Mouse (Mus musculus) common myeloid progenitor, adult 5-6 weeks (primary cell): ENCODE data around the gene Rfx7. TPM values are rescaled to one million over a fixed set of nuclear protein-coding genes. Genes with fewer than 3 reads are reported as not detected.
"Not testable (repeated sequence)": the region's sequence is repeated elsewhere in the genome, so short reads cannot be mapped to it uniquely, and the experiment has no call there.

ENCODE experiments used
- ATAC-seq: replicated peaks from 2 replicates; pipeline ENCODE4 v1.8.0; 2016; ENCODE audit warnings: low read depth, mild to moderate bottlenecking, moderate TSS enrichment, inconsistent platforms; ENCODE audit not compliant: poor library complexity, severe bottlenecking
- total RNA-seq: library from RNA; stranded (forward); fragments of 200-1000, 187-1606 nt; gene quantifications from 2 replicates; pipeline ENCODE4 v1.2.3, GENCODE M21; 2017

The Rfx7 gene
- total RNA-seq, 1 experiment from 2014 or later = 46.2 TPM

DNA sequence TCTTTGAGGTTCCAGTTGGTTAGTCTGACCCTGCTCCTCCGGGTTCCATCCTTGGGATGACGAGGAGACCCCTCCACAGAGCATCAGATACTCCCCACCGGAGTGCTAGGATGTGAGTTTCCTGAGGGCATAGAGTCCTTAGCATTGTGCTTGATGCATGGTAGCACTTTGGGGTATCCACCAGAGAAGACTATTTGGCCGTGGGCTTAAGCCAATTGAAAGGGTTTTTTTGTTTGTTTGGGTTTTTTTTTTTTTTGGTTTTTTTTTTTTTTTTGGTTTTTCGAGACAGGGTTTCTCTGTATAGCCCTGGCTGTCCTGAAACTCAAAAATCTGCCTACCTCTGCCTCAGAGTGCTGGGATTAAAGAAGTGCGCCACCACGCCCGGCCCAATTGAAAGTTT lies 105.2 kb downstream of the Rfx7 start:
- no peak for ATAC-seq

- no peak for ATAC-seq
Measured at GRCm38 (mm10) chr9:72638951-72639842, 107.2 kb downstream of the Rfx7 start.

DNA sequence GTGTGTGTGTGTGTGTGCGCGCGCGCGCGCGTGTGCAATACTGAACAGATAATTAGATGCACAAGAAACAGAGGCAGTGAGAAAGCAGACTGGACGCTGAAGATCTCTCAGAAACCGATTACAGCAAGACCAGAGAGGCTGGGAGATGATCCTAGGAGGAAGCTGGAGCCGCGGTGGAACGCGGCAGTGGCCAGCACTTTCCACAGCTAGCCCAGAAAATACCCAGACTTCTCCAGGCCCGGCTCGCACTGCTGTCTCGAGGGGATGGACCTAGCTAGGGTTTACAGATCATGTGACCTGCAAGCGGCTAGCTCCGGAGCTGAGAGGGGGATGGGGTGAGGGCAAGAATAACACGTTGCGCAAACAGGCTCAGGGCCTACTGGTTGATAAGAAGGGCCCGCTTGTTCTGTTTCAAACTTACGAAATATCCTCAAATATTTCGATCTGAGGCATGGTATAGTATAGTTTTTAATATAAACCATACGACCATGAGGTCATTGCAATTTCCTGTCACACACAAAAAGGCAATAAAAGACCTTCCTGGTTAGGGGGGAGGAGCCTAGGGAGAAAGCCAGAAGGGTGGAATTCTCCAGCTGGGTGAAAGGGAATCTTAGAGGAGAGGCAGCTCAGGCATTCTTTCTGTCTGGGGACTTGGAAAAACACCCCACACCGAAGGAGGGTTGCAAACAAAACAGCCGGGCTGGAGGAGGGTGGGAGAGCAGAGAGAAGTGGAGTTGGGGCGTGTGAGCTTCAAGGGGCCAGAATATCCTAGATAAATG lies 108.0 kb downstream of the Rfx7 start:
- peak; percentile 93 for ATAC-seq

GRCm38 (mm10) chr9:72640642-72641041 lies 108.6 kb downstream of the Rfx7 start:
- ATAC-seq = no peak

DNA sequence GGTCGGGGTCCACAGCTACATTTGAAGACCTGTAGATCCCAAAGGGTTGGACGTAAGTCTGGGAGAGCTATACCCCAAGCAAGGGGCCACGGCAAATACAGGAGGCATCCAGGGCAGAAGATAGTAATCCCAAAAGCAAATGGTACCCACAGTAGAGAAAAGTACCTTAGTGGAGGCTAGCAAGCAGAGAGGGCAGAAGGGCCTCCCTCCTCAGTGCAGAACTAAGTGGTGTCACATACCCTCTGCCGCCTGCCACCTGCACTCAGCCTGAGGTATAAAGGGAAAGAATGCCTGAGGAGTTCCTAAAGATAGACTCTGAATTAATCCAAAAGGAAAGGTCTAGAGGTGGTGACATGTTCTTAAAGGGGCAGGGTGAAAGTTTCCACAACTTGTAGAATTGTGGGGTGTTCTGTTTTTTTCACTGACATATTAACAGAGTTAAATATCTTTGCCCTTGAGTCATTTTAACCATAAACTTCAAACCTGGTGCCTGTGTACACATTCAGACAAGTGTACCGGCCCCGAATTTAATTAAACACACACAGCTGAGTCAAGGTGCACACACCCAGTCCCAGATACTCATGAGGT lies 109.1 kb downstream of the Rfx7 start:
- ATAC-seq = no peak

DNA sequence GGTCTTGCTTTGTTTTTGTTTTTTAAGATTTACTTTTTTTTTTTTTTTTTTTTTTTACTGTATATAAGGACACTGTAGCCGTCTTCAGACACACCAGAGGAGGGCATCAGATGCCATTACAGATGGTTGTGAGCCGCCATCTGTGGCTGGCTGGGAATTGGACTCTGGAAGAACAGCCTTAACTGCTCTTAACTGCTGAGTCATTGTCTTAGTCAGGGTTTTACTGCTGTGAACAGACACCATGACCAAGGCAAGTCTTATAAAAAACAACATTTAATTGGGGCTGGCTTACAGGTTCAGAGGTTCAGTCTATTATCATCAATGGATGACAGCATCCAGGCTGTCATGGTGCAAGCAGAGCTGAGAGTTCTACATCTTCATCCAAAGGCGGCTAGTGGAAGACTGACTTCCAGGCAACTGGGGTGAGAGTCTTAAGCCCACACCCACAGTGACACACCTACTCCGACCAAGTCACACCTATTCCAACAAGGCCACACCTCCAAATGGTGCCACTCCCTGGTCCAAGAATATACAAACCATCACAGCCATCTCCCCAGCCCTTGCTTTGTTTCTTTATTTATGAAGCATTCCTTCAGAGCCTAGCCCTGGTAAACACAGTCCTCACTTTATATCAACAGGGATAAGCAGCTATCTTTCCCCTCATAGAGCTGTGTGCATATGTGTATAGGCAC lies 110.9 kb downstream of the Rfx7 start:
- not testable (repeated sequence) for ATAC-seq

DNA sequence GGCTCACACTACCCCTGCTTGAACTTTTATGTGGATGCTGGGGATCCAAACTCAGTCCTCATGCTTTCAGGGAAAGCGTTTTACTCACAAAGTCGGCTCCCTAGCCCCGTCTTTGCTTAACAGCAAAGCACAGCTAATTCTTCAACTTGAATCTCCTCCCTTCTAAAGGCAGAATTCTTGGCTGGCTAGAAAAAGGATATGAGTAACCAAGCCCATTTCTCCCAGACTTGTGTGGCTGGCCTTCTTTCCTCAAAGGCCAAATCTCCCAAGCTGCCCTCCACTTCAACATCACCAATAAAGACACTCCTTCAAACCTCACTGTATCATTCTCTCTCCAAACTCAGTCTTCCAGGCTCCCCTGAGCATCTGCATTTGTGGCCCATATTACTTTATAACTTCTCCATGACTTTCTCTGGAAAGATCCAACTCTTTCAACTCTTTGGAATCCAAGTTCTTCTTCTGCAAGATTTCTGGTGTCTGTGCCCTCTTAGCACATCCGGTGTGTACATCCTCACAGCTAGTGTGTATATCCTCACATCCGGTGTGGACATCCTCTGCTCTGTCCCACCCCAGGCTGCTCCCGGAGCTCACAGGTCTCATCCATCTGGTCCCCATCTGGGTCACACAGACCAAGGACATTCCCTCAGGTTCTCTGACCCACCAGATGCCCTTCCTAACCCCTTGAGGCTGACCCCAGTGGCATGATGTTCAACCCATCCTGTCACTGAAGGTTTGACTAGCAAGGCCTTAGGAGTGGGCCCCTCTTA lies 111.8 kb downstream of the Rfx7 start:
- ATAC-seq = no peak

GRCm38 (mm10) chr9:72644418-72645110 lies 112.5 kb downstream of the Rfx7 start:
- ATAC-seq = no peak

GRCm38 (mm10) chr9:72649781-72650180 lies 117.7 kb downstream of the Rfx7 start:
- ATAC-seq = peak; percentile 76

DNA sequence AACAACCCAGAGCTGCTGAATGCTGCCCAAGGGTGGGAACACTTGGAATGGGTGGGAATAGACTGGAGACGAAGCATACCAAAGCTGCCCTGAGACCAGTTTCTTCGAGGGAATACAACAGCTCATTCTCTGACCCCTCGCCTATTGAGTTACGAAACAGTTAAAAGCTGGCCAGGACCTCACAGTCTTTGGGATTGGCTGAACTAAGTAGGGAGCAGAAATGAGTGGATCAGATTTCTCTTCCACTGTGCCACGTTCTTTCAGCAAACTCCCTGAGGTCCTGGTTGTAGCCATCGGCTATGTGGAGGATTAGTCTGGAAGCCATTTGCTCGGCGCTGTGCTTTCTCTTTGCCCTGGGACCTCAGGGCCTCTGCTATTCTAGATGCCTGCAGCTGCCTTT lies 120.9 kb downstream of the Rfx7 start:
- no peak for ATAC-seq

GRCm38 (mm10) chr9:72653533-72653932 lies 121.5 kb downstream of the Rfx7 start:
- no peak for ATAC-seq

- ATAC-seq = peak; percentile 70
Measured at GRCm38 (mm10) chr9:72654593-72655242, 122.7 kb downstream of the Rfx7 start.

DNA sequence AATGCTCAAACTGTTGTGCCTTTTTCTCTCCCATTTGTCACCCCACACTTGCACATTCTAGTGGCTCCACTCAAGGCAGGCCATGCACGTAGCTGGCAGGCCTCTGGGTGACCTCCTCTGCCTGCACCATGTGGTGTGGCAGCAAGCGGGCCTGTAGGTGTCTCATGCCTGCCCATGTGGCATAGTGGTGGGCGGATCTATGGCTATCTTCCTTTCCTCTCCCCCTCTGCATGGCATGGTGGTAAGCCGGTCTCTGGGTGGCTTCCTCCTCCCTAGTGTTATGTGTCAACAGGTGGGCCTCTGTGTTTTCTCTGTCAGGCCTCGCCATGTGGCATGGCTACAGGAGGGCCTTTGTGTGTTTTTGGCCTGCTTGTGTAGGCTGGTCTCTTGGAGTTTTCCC lies 123.6 kb downstream of the Rfx7 start:
- ATAC-seq = peak; percentile 23; the same call in 1 of the 2 replicates

DNA sequence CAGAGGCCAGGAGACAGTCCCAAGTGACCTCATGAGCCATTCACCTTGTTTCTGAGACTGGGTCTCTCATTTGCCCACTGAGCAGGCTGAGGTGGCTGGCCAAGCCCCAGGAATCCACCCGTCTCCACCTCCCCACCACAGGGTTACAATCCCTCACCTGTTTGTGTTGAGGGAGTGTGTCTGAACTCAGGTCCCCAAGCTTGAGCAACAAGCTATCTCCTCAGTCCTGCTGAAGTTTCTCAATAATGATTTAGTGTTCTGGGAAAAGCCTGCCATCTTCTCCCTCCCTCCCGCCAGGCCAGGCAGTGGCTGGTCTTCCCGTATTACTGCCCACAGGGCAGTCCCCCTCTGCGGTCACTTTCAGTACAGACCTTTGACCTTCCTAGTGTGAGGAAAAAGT lies 124.5 kb downstream of the Rfx7 start:
- ATAC-seq = no peak

DNA sequence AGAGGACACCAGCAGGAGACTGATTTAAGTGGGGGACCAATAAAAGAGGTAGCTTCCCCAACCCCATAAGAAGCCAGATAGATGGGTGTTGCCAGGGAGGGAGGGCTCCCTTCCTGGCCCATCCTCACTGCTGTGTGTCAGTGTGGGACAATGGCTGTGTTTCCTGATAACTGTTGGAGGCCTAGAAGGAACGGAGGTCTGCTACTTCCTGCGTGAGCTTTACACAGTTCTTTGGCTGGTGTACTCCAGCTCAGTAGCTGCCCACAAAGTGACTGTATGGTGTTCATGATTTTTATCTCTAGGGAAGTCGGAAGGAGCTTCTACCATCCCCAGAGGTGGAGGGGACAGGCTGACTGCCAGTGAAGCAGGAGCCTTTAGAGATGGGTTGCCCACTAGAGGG lies 124.9 kb downstream of the Rfx7 start:
- ATAC-seq = peak; percentile 44

DNA sequence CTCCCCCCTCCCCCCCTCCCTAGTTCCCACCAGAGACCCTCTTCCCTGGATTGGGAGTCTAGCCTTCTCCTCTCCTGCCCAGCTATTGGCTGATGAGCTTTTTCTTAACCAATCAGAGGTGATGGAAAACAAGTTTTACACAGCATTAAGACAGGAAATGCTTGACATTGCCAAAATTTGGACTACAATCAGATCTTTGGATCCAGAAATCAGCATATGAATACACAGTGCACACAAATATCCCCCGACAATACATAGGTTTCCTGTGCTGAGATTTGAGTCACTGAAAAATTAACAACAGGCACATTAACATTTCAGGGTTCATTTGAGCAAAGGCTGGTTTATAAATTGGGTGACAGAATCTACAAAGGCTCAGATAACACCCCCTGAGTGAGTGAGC lies 125.7 kb downstream of the Rfx7 start:
- ATAC-seq = no peak

DNA sequence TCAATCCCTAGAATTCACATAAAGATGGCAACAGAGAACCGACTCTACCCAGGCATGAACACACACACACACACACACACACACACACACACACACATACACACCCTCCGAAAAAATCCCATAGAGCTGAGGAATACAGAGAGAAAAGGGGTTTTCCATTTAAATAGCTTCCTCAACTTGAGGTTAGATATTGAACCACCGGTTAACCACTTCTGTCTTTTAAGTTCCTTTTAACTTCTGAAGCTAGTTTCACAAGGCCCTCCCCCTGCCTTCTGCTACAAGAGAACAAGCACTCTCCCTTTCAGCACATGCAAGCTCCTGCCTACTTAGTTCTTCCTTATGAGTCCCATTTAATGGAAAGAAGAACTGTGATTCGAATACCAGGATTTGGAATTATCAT lies 128.1 kb downstream of the Rfx7 start:
- peak; percentile 57 for ATAC-seq

- ATAC-seq = no peak
Measured at GRCm38 (mm10) chr9:72660911-72661310, 128.9 kb downstream of the Rfx7 start.

GRCm38 (mm10) chr9:72661561-72661894 lies 129.5 kb downstream of the Rfx7 start:
- no peak for ATAC-seq
